Mouse (Mus musculus): ENCODE results near the gene Ccnd1. TPM values are rescaled to one million over a fixed set of nuclear protein-coding genes. Genes with fewer than 3 reads are reported as not detected.

Ccnd1 gene
- polyA plus RNA-seq, 1 experiment: 79.1 TPM

DNA sequence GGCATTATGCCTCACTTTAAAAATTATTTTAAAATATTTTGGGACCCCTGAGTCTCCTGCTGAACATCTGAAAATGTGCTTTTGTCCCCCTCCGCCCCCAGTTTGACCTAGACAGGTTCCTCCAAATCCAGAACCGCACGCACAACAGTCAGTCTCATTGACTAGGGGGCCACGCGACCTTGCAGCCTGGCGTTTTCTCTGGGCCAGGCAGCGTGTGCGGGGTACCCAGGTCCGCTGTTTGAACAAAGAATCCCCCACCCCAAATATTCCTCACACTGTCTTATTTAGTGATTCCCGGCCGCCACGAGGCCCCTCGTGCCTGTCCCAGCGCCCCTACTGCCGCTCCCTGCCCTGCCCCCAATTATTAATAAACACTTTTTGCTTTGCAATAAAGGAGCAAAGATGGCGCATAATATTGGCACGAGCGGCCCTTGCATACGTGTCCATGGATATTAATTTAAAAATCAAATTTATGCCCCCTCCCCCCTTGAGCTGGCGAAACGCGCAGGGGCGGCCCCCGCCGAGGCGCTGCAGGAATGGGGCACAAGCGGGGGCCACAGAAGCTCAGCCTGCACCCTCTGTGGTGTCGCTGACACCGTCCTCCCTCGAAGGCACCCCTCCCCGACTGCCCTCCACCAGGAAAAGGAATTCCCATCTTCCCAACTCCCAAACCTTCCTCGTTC lies 923 bp downstream of the Ccnd1 start:
- no peak for DNase-seq (ENCODE audit: low spot score)

DNA sequence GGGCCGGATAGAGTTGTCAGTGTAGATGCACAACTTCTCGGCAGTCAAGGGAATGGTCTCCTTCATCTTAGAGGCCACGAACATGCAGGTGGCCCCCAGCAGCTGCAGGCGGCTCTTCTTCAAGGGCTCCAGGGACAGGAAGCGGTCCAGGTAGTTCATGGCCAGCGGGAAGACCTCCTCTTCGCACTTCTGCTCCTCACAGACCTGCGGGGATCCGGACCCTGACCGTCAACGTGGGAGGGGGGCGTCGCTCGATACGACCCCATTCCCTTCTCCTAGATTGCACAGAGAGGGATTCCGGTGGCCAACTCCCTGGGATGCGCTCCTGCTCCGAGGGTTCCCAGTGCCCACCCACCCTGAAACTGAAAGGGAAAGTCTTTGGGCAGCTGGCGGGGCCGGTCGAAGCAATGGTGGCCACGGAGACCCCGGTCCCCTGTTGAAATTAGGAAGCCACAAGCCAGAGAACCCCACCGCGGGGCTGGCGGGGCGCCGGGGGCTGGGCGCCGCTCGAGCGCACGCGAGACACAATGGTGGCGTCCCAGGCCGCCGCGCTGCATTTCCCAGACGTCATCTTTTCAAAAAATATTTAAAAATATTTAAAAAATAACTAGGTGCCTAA lies 1.7 kb downstream of the Ccnd1 start:
- DNase-seq (ENCODE audit: low spot score): no peak

DNA sequence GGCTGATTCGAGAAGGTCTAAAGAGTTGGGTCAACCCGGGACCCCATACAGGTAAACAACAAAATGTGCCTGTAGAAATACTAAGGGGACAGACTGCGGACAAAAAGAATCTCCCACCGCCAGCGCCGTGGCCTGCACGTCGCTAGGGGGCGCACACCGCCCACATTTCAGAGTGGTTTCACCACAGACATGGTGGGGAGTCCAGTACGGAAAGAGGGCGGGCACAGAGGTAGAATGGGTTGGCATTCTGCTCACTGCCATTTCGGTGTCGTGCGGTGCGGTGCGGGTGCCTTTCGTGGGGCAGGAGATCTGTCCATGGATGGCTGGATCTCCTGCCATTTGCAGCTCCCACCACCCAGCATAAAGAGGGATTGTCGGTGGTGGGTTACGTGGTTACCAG lies 2.2 kb downstream of the Ccnd1 start:
- DNase-seq (ENCODE audit: low spot score): peak; percentile 82

DNA sequence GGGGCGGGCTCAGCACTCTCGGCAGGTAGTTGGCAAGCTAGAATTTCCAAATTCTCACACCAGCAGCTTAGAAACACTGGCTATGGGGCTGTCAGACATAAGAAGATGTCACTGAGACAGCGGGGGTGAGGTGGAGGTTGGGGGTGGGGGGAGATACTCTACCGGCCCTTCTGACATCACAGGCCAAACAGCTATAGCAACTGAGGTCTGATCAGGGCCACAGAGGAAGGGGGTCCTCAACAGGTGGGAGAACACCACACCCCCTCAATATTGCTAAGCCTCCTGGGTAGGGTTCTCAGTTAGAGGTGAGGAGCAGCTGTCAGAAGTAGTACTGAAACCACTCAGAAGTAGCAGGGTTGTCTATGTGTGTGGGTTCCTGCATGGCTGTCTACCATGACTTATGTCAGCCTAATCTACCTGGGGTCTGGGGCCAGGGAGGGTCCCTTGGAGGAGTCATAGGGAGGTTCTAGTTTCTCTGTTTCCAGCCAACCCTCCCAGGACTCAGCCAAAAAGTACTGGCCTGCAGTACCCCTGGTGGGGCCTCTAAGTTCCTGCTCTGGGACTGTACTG lies 3.3 kb downstream of the Ccnd1 start:
- no peak for DNase-seq (ENCODE audit: low spot score)

DNA sequence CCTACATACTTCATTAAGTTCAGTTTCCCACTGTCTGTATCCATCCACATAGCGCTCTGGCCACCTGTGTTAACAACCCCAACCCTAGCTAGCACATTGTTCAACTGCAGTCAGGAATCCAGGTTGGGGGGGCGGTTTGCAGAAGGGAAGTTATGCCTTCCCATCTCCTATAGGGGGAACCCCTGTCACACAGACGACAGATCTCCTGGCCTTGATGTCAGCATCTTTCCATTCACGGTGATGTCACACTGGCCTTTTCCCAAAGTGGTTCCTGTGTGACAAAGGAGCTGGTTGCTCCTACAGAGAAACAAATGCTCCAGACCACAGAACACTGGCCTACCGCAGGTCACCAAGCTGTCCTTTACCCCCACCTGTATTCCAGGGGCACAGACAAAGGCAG lies 4.2 kb downstream of the Ccnd1 start:
- DNase-seq (ENCODE audit: low spot score): no peak

DNA sequence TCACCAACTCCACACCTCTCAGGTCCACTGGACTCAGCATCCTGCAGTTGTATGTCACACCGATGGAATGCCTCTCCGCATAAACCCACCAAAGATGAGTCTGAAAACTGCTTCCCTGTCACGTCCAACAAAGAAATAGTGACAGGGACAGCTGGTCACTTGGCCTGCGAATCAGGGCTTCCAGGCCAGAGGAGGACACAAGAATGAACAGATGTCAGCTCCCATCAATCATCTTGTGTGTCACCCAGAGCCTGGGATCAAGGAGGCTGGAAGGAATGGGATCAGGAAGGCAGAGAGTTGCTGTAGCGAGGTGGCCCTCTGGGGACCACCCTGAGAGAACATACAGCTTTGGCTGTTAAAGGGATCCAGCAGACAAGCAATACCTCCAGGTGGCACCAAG lies 4.8 kb downstream of the Ccnd1 start:
- DNase-seq (ENCODE audit: low spot score): no peak

DNA sequence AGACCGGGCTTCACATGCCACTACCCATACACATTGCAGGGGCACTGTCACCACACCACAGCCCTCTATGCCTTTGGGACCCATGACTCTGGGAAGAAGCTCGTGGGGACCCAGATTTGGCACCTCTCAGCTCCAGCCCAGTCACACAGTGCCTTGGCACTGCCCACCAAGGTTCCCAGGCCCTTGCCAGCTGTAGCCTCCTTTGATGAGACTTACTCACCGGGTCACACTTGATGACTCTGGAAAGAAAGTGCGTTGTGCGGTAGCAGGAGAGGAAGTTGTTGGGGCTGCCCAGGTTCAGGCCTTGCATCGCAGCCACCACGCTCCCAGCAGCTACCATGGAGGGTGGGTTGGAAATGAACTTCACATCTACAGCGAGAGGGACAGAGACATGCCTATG lies 5.9 kb downstream of the Ccnd1 start:
- no peak for DNase-seq (ENCODE audit: low spot score)

DNA sequence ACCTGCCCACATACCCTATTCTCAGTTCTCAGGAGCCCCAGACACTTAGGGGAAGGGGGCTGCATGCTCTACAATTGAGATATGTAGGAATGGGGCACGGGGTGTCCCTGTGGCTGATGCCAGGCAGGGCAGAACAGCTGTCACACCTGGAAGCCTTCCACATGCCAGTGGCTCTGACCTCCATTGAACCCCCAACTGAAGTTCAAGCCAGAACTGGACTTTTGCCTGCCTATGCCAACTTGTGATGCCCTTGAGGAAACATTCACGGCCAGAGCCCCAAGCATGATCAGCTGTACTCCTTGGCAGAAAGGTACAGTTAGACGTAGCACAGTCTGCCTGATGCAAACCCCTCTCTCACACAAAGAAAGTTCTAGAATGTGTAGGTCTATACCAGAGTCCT lies 6.4 kb downstream of the Ccnd1 start:
- no peak for DNase-seq (ENCODE audit: low spot score)

DNA sequence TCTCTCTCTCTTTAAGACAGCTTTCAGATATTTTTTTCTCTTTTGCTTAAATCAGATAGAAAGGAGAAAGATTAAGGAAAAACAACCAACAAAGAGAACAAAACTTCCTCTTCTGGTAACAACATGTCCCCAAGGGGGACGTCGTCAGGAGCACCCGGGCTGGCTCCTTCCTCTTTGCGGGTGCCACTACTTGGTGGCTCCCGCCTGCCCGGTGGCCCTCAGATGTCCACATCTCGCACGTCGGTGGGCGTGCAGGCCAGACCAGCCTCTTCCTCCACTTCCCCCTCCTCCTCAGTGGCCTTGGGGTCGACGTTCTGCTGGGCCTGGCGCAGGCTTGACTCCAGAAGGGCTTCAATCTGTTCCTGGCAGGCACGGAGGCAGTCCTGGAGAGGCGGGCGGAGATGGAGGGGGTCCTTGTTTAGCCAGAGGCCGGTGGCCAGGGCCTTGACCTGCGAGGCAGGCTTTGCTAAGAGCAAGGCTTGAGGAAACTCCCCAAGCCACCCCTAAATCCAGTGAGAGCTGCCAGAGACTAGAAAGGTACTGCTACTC lies 7.3 kb downstream of the Ccnd1 start:
- DNase-seq (ENCODE audit: low spot score): no peak

DNA sequence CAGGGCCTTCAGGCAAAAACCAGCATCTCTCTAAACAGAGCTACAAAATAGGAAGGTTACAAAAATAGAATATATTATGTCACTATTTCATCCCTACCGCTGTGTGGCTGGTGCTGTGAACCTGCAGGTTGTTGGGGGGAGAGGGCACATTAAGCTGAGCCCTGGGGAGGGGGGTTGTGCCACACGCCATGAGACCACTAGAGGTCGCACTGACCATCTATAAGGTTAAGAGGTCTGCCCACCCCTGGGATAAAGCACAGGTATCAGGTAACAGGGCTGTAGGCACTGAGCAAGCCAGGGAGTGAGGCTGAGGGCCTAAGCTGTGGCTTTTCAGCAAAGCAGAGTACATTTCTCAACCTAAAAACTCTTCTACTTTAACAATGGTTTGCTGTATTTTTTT lies 7.9 kb downstream of the Ccnd1 start:
- DNase-seq (ENCODE audit: low spot score): no peak

DNA sequence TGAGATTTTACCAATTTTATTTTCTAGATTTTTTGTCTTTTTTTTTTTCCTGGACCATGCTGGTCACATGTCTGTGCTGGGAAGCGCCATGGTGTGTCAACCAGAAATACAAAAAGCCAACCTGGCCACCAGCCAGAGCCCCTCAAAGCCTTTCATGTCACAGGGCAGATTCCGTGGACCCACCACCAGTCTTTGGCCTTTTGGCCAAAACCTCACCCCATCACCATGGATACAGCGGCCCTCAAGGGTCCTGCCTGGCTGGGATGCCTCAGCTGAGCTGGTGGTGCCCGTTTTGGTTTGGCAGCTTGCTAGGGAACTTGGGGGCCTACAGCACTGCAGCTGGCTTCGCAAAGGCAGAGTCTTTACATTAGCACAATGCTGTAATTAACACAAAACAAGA lies 9.8 kb downstream of the Ccnd1 start:
- no peak for DNase-seq (ENCODE audit: low spot score)

DNA sequence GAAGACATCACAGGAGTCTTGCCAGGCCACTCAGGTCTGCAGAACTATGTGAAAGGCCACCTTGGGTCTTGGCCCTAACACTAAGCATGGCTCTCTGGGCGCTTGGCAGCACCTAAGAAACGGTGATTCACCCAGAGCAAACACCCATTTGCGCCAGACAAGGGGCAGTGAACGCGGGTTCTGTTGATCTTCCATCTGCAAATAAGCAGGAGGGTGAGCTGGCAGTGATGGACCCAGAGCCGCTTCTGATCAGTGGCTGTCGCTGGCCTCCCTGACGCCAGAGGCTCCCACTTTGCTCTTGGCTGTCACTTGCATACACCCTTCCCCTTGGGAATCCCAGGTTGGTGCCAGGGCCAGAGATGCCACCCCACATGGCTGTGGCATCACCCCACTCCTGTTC lies 10.2 kb downstream of the Ccnd1 start:
- no peak for DNase-seq (ENCODE audit: low spot score)

DNA sequence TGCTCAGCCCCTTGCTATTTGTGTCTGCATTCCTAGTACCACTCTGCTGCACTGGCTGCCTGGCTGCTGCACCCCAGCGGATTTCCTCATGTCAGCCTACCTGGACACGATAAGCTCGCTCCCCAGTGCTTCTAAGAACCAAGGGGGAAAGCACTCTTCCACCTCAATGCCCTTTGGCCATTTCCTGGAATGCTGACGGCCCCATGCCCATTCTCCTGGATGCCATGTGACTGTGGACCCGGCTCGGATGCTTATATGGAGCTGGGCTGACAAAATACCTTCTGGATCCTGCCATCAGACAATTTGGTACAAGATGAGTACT lies 10.9 kb downstream of the Ccnd1 start:
- DNase-seq (ENCODE audit: low spot score): no peak

DNA sequence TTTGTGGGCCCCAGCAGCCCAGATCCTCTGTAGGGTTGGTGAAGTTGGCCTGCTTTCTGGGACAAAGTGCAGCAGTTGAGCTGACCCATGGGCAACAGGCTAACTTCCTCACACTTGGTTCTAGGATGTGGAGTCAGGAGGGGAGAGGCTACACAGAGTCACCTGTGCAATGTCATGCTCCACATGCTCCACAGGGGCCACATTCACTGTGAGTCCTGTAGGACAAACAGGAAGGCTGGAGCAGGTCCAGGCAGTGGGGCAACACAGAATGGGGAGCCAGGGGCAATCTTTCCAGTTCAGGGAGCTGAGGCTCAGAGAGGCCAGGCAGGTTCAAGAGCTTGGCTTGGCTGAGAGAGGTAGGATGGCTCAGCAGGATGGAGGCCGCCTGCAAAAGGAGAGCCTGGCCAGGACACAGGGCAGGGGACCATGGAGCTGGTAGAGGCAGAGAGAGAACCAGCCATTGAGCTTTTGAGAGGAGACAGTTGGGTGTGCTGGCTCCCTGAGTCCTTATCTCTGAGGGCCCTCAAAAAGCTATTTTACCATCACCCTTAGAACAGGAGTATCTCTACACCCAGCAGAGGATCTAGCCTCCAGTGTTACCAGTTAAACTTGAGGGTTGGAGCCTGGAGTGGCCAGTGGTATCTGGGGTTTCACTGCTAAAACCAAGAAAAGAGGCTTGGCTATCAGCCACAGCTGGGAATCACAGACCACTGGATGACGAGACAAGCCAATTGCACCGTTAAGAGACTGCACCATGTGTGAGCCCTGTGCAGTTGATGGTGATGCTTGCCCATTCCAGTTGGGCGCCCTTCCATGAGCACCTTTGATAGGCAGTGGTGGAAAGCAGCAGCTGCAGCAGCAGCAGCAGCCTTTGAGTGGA lies 11.5 kb downstream of the Ccnd1 start:
- DNase-seq (ENCODE audit: low spot score): no peak

DNA sequence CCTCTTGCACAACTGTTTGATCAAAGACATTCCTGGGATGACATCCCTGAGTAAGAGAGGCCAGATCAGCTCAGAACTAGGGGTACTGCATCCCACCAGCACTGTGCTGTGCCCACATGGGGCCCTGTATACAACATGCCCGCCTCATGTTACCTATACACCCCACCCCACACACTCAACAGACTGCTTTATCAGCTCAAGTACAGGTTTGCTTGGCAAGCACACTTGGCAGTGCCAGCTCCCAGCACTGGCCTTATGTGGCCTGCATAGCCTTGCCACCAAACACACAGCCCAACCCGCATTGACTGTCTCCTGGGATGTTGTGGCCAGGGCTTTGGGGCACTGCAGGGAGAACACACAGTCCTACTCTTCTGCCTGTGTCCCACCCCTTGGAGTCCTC lies 12.1 kb downstream of the Ccnd1 start:
- DNase-seq (ENCODE audit: low spot score): no peak

DNA sequence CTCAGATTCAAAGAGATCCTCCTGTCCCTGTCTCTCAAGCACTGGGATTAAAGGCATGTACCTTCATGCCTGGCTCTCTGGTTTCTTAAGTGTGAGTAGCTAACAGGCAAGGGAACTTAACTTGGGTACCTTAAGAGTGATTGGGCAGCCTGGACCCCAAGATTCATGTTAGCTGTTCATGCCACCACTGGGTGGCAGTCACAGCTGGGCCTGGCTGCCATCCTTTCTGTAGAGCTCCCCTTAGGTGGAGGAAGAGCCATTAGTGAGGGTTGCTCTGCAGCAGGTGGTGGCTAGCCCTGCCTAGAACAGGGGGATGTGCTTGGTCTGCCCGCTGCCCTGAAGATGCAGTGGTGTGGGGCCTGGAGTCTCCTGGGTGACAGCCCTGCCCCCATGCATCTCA lies 20.9 kb downstream of the Ccnd1 start:
- no peak for DNase-seq (ENCODE audit: low spot score)

DNA sequence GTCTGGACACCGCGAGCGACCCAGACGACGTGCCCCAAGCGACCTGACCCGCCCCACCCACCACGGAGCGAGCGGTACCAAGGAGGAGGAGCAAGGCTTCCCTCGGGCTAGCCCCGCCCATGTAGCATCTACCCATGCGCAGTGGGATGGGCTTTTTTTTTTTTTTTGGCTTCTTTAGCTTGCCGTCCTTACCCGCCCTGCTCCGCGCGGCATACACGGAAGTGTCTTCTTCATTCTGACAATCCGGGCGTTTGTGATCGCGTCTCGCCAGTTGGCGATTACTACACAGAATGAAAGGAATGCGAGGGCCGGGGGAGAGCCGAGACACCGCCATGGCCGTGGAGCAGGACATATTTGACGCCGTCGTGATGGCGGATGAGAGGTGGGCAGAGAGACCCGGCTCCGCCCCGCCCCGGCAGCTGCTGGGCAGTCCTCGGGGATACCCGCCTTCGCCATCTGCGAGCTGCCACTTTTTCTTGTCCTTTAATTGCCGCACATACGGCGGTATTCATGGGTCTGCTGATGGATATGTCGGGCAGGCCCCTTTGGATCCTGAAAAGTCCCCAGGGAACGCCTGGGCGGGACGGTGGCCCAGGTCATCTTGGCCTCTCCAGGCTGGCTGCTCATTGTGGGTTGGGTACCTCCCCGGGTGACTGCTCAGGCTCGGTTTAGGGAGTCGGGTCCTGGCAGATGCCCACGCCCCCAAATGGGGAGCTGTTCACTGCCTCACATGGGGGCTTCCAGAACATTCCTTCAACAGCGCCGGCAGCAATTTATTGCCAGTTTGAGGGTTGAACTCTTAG lies 24.6 kb downstream of the Ccnd1 start, which contains the start of gene LTO1:
TSS of gene LTO1 (plus strand) at position 153 of the 803 bp plus-strand sequence.
- peak; percentile 70 for DNase-seq (ENCODE audit: low spot score)

DNA sequence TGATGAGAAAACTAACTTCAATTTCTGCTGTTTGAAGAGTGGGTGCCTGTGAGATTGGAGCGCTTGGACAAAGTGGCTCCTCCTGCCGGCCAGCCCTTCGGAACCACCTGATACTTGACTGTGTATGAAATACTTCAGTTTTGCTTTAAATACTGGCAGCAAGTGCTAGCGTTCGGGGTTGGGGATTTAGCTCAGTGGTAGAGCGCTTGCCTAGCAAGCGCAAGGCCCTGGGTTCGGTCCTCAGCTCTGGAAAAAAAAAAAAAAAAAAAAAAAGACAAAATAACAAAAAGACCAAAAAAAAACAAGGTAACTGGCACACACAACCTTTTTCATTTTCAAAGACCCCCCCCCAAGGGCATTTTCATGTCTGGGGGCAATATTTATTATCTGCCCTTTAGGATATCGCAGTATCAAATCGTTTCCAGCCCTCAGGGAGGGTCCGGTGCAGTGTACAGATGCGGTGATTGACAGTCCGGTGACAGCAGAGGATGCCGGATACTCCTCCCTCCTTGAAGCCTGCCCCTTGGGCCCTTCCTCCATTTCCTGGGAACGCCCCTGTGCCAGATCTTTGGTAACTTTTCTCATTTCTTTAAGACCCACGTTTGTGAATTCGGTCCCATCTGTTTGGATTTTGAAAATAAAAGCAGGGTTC lies 25.3 kb downstream of the Ccnd1 start:
- no peak for DNase-seq (ENCODE audit: low spot score)

DNA sequence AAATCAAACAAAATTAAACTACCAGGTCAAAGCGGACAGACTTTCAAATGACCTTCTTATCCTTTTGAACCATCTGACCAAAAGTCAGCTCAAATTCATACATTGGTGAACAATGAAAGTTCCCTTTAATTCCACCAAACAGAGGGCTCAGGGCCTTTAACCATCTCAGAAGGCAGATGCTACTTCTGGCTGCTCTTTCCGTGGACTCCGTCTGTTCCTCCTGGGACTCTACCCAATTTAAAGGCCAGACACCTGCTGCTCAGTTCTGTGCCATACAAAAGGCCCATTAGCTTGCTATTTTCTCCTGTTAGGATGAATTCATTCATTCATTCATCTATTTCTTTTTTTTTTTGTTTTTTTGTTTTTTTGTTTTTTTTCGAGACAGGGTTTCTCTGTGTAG lies 26.8 kb downstream of the Ccnd1 start:
- no peak for DNase-seq (ENCODE audit: low spot score)

DNA sequence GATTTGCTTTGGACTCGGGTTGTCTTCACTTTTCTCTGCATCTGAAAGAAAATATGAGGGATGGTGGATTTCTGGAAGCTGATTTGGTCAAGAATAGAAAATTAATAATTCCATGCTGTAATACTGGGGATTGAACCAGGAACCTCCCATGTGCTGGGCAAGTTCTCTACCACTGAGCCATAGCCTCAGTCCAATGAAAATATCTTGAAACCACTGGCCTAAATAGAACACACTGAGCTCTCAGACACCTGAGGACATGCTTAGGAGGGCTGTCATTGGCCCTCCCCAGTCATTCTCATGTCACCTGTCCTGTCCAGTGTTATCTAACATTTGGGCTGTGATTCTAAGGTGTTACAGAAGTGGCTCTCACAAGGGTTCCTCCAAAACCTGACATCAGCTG lies 28.6 kb downstream of the Ccnd1 start:
- no peak for DNase-seq (ENCODE audit: low spot score)

DNA sequence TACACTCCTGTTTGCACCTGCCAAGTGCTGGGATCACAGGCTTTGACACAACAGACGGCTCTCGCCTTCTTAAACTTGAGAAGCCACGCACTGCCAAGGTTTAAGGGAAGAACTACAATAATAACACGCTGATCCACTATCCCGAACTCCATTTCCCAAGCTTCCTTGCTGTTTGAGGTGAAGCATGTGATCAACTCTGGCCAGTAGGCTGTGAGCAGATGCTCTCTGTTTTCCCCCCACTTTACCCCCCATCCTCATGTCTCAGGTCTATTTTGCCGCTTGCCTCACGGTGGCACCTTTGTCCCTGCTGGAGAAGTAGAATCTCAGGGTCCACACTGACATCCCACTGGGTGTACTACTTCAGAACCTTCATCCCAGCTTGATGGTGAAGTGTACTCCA lies 31.0 kb downstream of the Ccnd1 start:
- DNase-seq (ENCODE audit: low spot score): no peak
